Comparison of ENCODE assay signal across 30 mouse cellular contexts in genomic region chr3:96524028-96524810, GRCm38 (mm10). TPM values are rescaled to one million over a fixed set of nuclear protein-coding genes. Genes with fewer than 3 reads are reported as not detected.
DNase-seq lines count a peak whose midpoint lies in the region; ATAC-seq and TF ChIP-seq lines count a peak whose summit lies in the region.
"Had no signal": no experiment of that assay in that cellular context is flagged by ENCODE, and none has a peak within 500 bp of the region (broad histone marks: within the 10 kb centered on the region; RNA-seq: fewer than 3 reads in every experiment).

No protein-coding gene starts in this region.

- no peaks in the 10 kb centered on the region for H3K36me3 ChIP-seq in limb, embryonic 13.5 days
- H3K36me3 ChIP-seq in limb, embryonic 10.5 days, result no peaks in the 10 kb centered on the region
- H3K36me3 ChIP-seq in heart, embryonic 14.5 days (ENCODE audit: control insufficient read depth, insufficient read depth, low read length), result no peaks in the 10 kb centered on the region
- H3K36me3 ChIP-seq in myocyte (ENCODE audit: control insufficient read depth, insufficient read depth), result no peaks in the 10 kb centered on the region
- H3K36me3 ChIP-seq: forebrain, embryonic 10.5 days; intestine, embryonic 15.5 days; limb, embryonic 12.5 days; neural tube, embryonic 15.5 days had no signal

- TF ChIP-seq POLR2A in myocyte (IDR thresholded peaks at IDR 0.05; ENCODE audit: insufficient read length, low read depth), result no peak

- peak overlapping the region; percentile 92 for H3K27ac ChIP-seq in gastrocnemius, adult 2 months
- H3K27ac ChIP-seq in limb, embryonic 13.5 days, result no peak overlapping the region
- no peak overlapping the region for H3K27ac ChIP-seq in limb, embryonic 10.5 days
- peak overlapping the region; percentile 58 for H3K27ac ChIP-seq in heart, embryonic 14.5 days (replicated peaks in 1 of 2; ENCODE audit: control insufficient read depth in 1 of 2, insufficient read depth in 1 of 2, low read depth in 2 of 2, low read length in 2 of 2)
- H3K27ac ChIP-seq: forebrain, embryonic 10.5 days; intestine, embryonic 15.5 days; limb, embryonic 12.5 days; neural tube, embryonic 15.5 days had no signal

- H3K4me2 ChIP-seq in limb, embryonic 13.5 days (replicated peaks), result 0 out of 2 replicates have a peak overlapping the region, but pooled peaks have one; percentile 12
- H3K4me2 ChIP-seq in heart, embryonic 14.5 days (ENCODE audit: low read length), result peak overlapping the region; percentile 47
- H3K4me2 ChIP-seq in myocyte (ENCODE audit: low read depth), result peak overlapping the region; percentile 77
- H3K4me2 ChIP-seq: intestine, embryonic 15.5 days; limb, embryonic 12.5 days; midbrain, embryonic 11.5 days; neural tube, embryonic 15.5 days had no signal

- H3K4me1 ChIP-seq in limb, embryonic 13.5 days, result peaks cover 10% of the 10 kb centered on the region
- peaks cover 18% of the 10 kb centered on the region for H3K4me1 ChIP-seq in limb, embryonic 10.5 days
- peaks cover 14 to 27% of the 10 kb centered on the region in 2 experiments for H3K4me1 ChIP-seq in heart, embryonic 14.5 days (ENCODE audit: control insufficient read depth in 2 of 2, insufficient read depth in 2 of 2, low read length in 2 of 2)

- H3K27me3 ChIP-seq in limb, embryonic 13.5 days, result peaks cover 50% of the 10 kb centered on the region
- H3K27me3 ChIP-seq in limb, embryonic 10.5 days (ENCODE audit: low read depth, poor library complexity, severe bottlenecking), result peaks cover 50% of the 10 kb centered on the region
- H3K27me3 ChIP-seq in heart, embryonic 14.5 days (ENCODE audit: control insufficient read depth, insufficient read depth, low read length), result peaks cover 22% of the 10 kb centered on the region; the same call in 1 of the 2 replicates
- H3K27me3 ChIP-seq in myocyte (ENCODE audit: control insufficient read depth, insufficient read depth, insufficient read length), result no peaks in the 10 kb centered on the region

- no peak for DNase-seq in gastrocnemius, adult 2 months
- no peak for DNase-seq in gastrocnemius, postnatal 25 days
- DNase-seq in limb, embryonic 10.5 days (ENCODE audit: low spot score), result no peak
- no peak for DNase-seq in cerebellum, adult 9-10 months
- DNase-seq: adrenal gland, postnatal 14 days; cerebellum, adult 2 months; cerebellum, postnatal 36 days; gastrocnemius, postnatal 14 days; kidney, adult 8-10 months; kidney, postnatal 14 days; lung, adult 2 months; lung, postnatal 14 days; right cerebral cortex, adult 18-20 months; thymus, adult 18-20 months; thymus, postnatal 4 days had no signal

- 63% methylated on average over 12 of the region's 12 CpGs for WGBS in limb, embryonic 13.5 days
- WGBS in limb, embryonic 10.5 days, result 78% methylated on average over 12 of the region's 12 CpGs
- WGBS in heart, embryonic 14.5 days, result 50% methylated on average over 12 of the region's 12 CpGs

- TF ChIP-seq CTCF in gastrocnemius, adult 2 months (IDR thresholded peaks at IDR 0.05), result no peak

- H3K9ac ChIP-seq in limb, embryonic 13.5 days, result no peak overlapping the region
- H3K9ac ChIP-seq in heart, embryonic 14.5 days (ENCODE audit: low read length), result no peak overlapping the region; the same call in 1 of the 2 replicates
- H3K9ac ChIP-seq: intestine, embryonic 15.5 days; limb, embryonic 12.5 days; neural tube, embryonic 15.5 days had no signal

- peak overlapping the region; percentile 79 for H3K4me3 ChIP-seq in gastrocnemius, adult 2 months
- no peak overlapping the region for H3K4me3 ChIP-seq in limb, embryonic 13.5 days
- H3K4me3 ChIP-seq in limb, embryonic 10.5 days, result no peak overlapping the region
- no peak overlapping the region for H3K4me3 ChIP-seq in heart, embryonic 14.5 days (ENCODE audit: control insufficient read depth in 1 of 2, insufficient read depth in 1 of 2, low read depth in 1 of 2, low read length in 2 of 2)
- H3K4me3 ChIP-seq in myocyte, result peak overlapping the region; percentile 35
- H3K4me3 ChIP-seq: forebrain, embryonic 10.5 days; intestine, embryonic 15.5 days; limb, embryonic 12.5 days; neural tube, embryonic 15.5 days had no signal

- H3K9me3 ChIP-seq in limb, embryonic 13.5 days, result no peaks in the 10 kb centered on the region
- no peaks in the 10 kb centered on the region for H3K9me3 ChIP-seq in limb, embryonic 10.5 days (replicated peaks)
- H3K9me3 ChIP-seq in heart, embryonic 14.5 days (ENCODE audit: control insufficient read depth, low read length), result no peaks in the 10 kb centered on the region
- H3K9me3 ChIP-seq: forebrain, embryonic 10.5 days; intestine, embryonic 15.5 days; limb, embryonic 12.5 days; neural tube, embryonic 15.5 days had no signal

- H3K79me2 ChIP-seq in myocyte (ENCODE audit: control insufficient read depth, insufficient read depth), result no peaks in the 10 kb centered on the region

- no peak overlapping the region for H3ac ChIP-seq in myocyte (ENCODE audit: control insufficient read depth, insufficient read length)

- intact Hi-C loops in gastrocnemius, adult 2 months (cut with DNase I), result no loop called here

- no peak for ATAC-seq in limb, embryonic 13.5 days (ENCODE audit: low FRiP score, low read depth)
- no peak for ATAC-seq in heart, embryonic 14.5 days (ENCODE audit: insufficient number of reproducible peaks, insufficient read depth, low FRiP score, low read depth)
- ATAC-seq: forebrain, embryonic 16.5 days; hindbrain, embryonic 16.5 days; intestine, embryonic 15.5 days had no signal

TF ChIP-seq in myocyte, 11 proteins besides CTCF, POLR2A, EP300 and RAD21:
- TF ChIP-seq MYOD1 (IDR thresholded peaks at IDR 0.05; ENCODE audit: control insufficient read depth in 1 of 3, insufficient read length in 2 of 3, low read depth in 2 of 3), result peak; percentile 53 to 78 (median 73)
- peak in 2 of 3 experiments; percentile 59 to 89 for TF ChIP-seq MYOG (IDR thresholded peaks at IDR 0.05; ENCODE audit: control insufficient read depth in 1 of 3, insufficient read depth in 1 of 3, insufficient read length in 2 of 3, low read depth in 2 of 3)
- TF ChIP-seq REST (IDR thresholded peaks at IDR 0.05; ENCODE audit: insufficient read depth, insufficient read length), result no peak
- TF ChIP-seq TCF12 (IDR thresholded peaks at IDR 0.05; ENCODE audit: insufficient read depth, poor library complexity, severe bottlenecking), result peak; percentile 59
- TF ChIP-seq POLR2AphosphoS2 (IDR thresholded peaks at IDR 0.05; ENCODE audit: insufficient read length, low read depth), result no peak
- TF ChIP-seq CEBPB (IDR thresholded peaks at IDR 0.05; ENCODE audit: insufficient read depth, poor library complexity, severe bottlenecking), result no peak
- no peak for TF ChIP-seq USF1 (IDR thresholded peaks at IDR 0.05; ENCODE audit: low read depth)
- TF ChIP-seq TCF3 (IDR thresholded peaks at IDR 0.05; ENCODE audit: insufficient read length, low read depth), result no peak

RNA-seq across cellular contexts. Expression of gene Hfe2, which starts 0.8 kb away (rescaled TPM):
- 100 to 1,000 TPM; 590 to 675 TPM for total RNA-seq in gastrocnemius, adult 2 months (2021)
- 100 to 1,000 TPM; 474 to 621 TPM for total RNA-seq in gastrocnemius, postnatal 25 days (2021)
- 10.3 and 10.6 TPM in 2 replicates for polyA plus RNA-seq in limb, embryonic 13.5 days (2015; fragmentation: Nextera tagmentation; extraction: Ambion mirVana)
- 0.58 and 0.84 TPM in 2 replicates for polyA plus RNA-seq in limb, embryonic 10.5 days (2016; fragmentation: Nextera tagmentation; extraction: Ambion mirVana)
- 10.8 and 11.7 TPM in 2 replicates for polyA plus RNA-seq in heart, embryonic 14.5 days (2014; fragmentation: Nextera tagmentation; extraction: Ambion mirVana)
- 116 TPM for polyA plus RNA-seq in myocyte (2012; fragmentation: generic; extraction: Trizol)
- total RNA-seq: hematopoietic stem cell, adult 5-6 weeks; megakaryocyte progenitor cell, adult 5-6 weeks had no signal

RNA-seq across cellular contexts. Expression of gene Txnip, which starts 33.5 kb away (rescaled TPM):
- 100 to 1,000 TPM; 541 to 557 TPM for total RNA-seq in gastrocnemius, adult 2 months (2021)
- total RNA-seq in gastrocnemius, postnatal 25 days (2021), result 100 to 1,000 TPM; 343 to 504 TPM
- 103 and 105 TPM in 2 replicates for polyA plus RNA-seq in limb, embryonic 13.5 days (2015; fragmentation: Nextera tagmentation; extraction: Ambion mirVana)
- 28.5 and 43.4 TPM in 2 replicates for polyA plus RNA-seq in limb, embryonic 10.5 days (2016; fragmentation: Nextera tagmentation; extraction: Ambion mirVana)
- 257 and 262 TPM in 2 replicates for polyA plus RNA-seq in heart, embryonic 14.5 days (2014; fragmentation: Nextera tagmentation; extraction: Ambion mirVana)
- polyA plus RNA-seq in myocyte (2012; fragmentation: generic; extraction: Trizol), result 42.6 TPM

RNA-seq across cellular contexts. Expression of gene Gm16253, which starts 52.6 kb away (rescaled TPM):
- 1 to 10 TPM in 1 of 2 experiments, not detected in 1; 1.1 TPM for total RNA-seq in gastrocnemius, adult 2 months (2021)
- 1 to 10 TPM; 1.1 TPM for total RNA-seq in gastrocnemius, postnatal 25 days (2021)
- polyA plus RNA-seq in limb, embryonic 13.5 days (2015; fragmentation: Nextera tagmentation; extraction: Ambion mirVana), result 1.3 and 1.5 TPM in 2 replicates
- polyA plus RNA-seq in limb, embryonic 10.5 days (2016; fragmentation: Nextera tagmentation; extraction: Ambion mirVana), result 0.60 and 2.0 TPM in 2 replicates
- polyA plus RNA-seq in heart, embryonic 14.5 days (2014; fragmentation: Nextera tagmentation; extraction: Ambion mirVana), result 0.68 and 0.81 TPM in 2 replicates
- polyA plus RNA-seq in myocyte (2012; fragmentation: generic; extraction: Trizol), result 0.25 TPM
- total RNA-seq: adrenal gland, postnatal 14 days; hematopoietic stem cell, adult 5-6 weeks; layer of hippocampus, adult 18-20 months; layer of hippocampus, postnatal 25 days; megakaryocyte progenitor cell, adult 5-6 weeks; midbrain, postnatal 0 days had no signal
- polyA plus RNA-seq: cerebellum, adult 2 months; lung, adult 2 months had no signal

Comparison
In these comparisons a context has a peak if more than half of its experiments do, and no peak if none do; other contexts are left out.
1. H3K27ac ChIP-seq: peak in gastrocnemius, adult 2 months (single experiment) and heart, embryonic 14.5 days (2 of 2); none in limb, embryonic 13.5 days (single experiment) and limb, embryonic 10.5 days (single experiment).
2. H3K4me3 ChIP-seq: peak in gastrocnemius, adult 2 months (single experiment) and myocyte (single experiment); none in limb, embryonic 13.5 days (single experiment), limb, embryonic 10.5 days (single experiment) and heart, embryonic 14.5 days (0 of 2).
3. H3K4me2 ChIP-seq: peak in every context shown above with its lines; median percentile 77 in myocyte; 47 in heart, embryonic 14.5 days; 12 in limb, embryonic 13.5 days.